Mouse (Mus musculus) olfactory bulb, adult 2 months (tissue): ENCODE results near the gene Cryzl2. TPM values are rescaled to one million over a fixed set of nuclear protein-coding genes. Genes with fewer than 3 reads are reported as not detected.

Source experiments
- H3K27ac ChIP-seq: fragments of 200-500 bp; 2 replicates; pipeline ENCODE4 v1.5.1; 2012; ENCODE audit warnings: low read depth, low read length; ENCODE audit not compliant: insufficient read depth
- H3K4me1 ChIP-seq: fragments of 200-500 bp; 2 replicates; pipeline ENCODE4 v1.6.1; 2012; ENCODE audit warnings: low read length; ENCODE audit not compliant: control insufficient read depth, insufficient read depth
- H3K4me3 ChIP-seq: fragments of 200-500 bp; 2 replicates; pipeline ENCODE4 v1.5.1; 2012; ENCODE audit warnings: mild to moderate bottlenecking, low read depth, low read length, moderate library complexity; ENCODE audit not compliant: insufficient read depth
- CTCF ChIP-seq: fragments of 200-500 bp; IDR thresholded peaks from 2 replicates; pipeline ENCODE4 v1.5.1; 2012; ENCODE audit warnings: low read depth, mild to moderate bottlenecking, low read length, moderate library complexity; ENCODE audit not compliant: insufficient read depth
- POLR2A ChIP-seq: fragments of 200-500 bp; IDR thresholded peaks from 2 replicates; pipeline ENCODE4 v1.6.1; 2012; ENCODE audit warnings: mild to moderate bottlenecking, low read depth, low read length, moderate library complexity; ENCODE audit not compliant: insufficient read depth
- WGBS: fragments of 180-500 bp; shearing (Covaris S2); methylation state at CpG from one replicate; pipeline ENCODE4 v1.1.7; 2018; 5-methylcytosine and 5-hydroxymethylcytosine counted together
- polyA plus RNA-seq: library from polyadenylated mRNA; stranded (reverse); fragments of >200 nt; gene quantifications from 2 replicates; pipeline ENCODE4 v1.2.4, GENCODE M21; 2012; ENCODE audit warnings: low replicate concordance; ENCODE audit not compliant: missing spikeins, insufficient read depth, insufficient read length

Gene Cryzl2
- polyA plus RNA-seq, 1 experiment, result not detected

DNA sequence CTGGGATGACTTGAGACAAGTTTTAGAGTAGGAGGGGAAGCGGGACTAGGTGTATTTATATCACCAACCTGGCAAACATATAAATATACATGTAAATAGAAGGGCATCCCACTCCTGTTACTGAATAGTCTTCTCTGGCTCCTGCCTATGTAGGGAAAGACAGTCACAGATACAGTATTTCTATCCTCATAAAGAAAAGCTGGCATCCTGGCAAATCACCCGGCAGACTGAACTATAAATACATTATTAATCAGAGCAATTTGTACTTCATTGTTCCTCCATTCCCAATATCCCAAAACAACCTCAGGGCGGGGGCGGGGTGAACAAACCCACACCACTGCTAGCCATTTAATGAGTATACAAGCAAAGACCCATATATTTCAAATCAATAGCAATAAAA is 19.3 kb upstream of the Cryzl2 start:
- 0 out of 2 replicates have a peak overlapping the region, but pooled peaks have one; percentile 27 for H3K27ac ChIP-seq
- no peak overlapping the region for H3K4me3 ChIP-seq
- H3K4me1 ChIP-seq, result peaks cover 17% of the 10 kb centered on the region
- TF ChIP-seq CTCF, result no peak
- TF ChIP-seq POLR2A, result no peak
- 62% methylated on average over 4 of the region's 4 CpGs for WGBS

DNA sequence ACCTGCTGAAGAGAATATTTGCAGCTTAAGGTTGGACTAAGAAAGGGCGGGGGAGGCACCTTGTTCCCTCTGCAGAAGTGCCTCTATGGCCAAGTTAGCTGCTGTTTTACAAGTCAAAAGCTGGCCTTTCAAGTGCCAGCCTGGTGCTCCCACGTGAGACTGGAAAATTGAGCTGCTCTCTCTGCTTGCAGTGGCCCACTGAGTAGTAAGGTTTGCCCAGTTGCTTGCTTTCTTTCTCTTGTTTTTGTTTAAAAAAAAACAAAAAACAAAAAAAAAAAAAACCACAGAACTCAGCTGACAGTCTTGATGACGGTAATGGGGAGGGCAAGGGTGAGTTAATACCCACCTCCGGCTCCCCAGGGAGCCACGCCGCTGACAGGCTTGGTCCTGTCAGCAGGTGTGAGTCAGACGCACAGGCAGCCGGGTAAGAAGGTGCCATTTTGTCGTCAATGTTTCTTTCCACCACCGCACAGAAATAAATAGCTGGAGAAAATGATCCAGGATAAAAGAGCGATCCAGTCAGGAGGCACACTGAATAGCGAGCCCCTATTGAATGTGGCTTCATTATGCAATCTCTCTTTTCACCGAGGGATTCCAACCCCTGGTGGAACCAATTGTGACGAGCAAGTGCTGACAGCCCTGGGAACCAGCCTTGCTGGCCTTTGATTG is 18.3 kb upstream of the Cryzl2 start:
- H3K27ac ChIP-seq, result peak overlapping the region; percentile 82
- WGBS, result 22% methylated on average over 14 of the region's 14 CpGs
- TF ChIP-seq CTCF (no peak), POLR2A (no peak)
- H3K4me1 ChIP-seq, result peaks cover 16% of the 10 kb centered on the region
- H3K4me3 ChIP-seq, result no peak overlapping the region

DNA sequence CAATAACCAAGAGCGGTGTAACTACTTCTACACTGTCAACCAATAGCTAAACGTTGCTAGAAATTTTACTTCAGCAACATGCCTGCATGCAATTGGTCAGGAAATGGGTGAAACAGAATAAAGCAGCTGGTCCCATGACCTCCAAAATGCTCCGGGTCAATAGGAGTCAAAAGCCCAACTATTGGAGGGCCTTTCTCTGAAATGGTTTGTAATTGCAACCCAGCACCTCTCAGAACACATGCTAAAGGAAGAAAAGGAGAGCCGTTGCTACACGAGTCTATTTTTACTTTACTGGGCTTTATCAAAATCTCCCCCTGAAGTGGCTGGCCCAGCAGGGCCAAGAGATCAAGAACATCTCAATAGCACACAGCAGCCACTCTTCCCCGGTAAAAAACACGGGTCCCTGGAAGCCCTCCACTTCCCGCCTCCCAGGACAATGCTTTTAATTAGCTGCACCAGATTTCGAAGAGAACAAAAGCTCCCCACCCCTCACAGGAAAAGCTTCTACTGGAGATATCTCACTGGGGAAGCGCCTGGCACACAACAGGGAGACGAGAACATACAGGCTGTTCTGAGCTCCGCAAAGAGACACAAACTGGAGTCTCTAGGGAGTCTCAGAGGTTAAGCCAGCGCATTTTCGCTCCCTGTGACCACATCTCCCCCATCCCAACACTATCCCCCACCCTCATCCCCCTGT is 15.2 kb upstream of the Cryzl2 start:
- no peak overlapping the region for H3K4me3 ChIP-seq
- 33% methylated on average over 14 of the region's 14 CpGs for WGBS
- peak overlapping the region; percentile 29; the same call in 1 of the 2 replicates for H3K27ac ChIP-seq
- no peak for TF ChIP-seq CTCF
- no peak for TF ChIP-seq POLR2A
- H3K4me1 ChIP-seq, result peaks cover 16% of the 10 kb centered on the region

DNA sequence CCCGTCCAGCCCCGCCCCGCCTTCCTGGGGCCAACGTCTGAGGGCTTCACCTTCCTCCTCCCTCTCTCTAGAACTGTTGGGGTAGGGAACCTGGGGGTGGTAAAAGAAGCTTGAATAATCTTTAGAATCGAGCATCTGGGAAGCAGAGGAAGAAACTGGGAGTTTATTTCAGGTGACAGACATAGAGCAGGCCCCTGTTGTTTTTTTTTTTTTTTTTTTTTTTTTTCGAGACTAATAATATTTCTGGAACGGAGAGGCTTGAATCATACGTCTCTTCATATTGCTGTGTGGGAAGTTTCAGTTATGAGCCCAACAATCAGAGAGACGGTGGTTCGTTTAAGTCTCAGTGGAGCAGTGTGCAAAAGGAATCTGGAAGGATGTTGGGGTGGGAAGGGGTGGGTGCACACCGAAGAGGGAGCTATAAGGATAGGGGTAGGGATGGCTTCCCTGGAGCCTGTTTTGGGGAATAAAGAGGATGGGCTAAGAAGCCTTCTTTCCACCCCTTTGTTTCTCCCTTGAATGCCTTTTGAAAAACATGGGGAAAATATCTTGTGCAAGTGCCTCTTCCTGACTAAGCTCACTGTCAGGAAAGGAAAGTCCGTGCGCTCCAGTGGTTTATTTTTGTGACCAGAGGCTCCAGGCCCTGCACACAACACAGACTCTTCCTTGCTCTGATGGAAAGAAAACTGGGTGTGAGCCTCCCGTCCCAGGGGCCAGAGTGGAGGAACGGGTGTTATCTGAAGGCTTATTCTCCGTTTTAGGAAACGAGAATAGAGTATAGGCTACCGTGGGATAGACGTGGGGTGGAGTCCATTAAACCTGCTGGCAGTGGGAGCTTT is 14.4 kb upstream of the Cryzl2 start:
- no peak overlapping the region for H3K4me3 ChIP-seq
- TF ChIP-seq CTCF (no peak), POLR2A (no peak)
- peaks cover 18% of the 10 kb centered on the region for H3K4me1 ChIP-seq
- peak overlapping the region; percentile 19; the same call in 1 of the 2 replicates for H3K27ac ChIP-seq
- 40% methylated on average over 19 of the region's 19 CpGs for WGBS

DNA sequence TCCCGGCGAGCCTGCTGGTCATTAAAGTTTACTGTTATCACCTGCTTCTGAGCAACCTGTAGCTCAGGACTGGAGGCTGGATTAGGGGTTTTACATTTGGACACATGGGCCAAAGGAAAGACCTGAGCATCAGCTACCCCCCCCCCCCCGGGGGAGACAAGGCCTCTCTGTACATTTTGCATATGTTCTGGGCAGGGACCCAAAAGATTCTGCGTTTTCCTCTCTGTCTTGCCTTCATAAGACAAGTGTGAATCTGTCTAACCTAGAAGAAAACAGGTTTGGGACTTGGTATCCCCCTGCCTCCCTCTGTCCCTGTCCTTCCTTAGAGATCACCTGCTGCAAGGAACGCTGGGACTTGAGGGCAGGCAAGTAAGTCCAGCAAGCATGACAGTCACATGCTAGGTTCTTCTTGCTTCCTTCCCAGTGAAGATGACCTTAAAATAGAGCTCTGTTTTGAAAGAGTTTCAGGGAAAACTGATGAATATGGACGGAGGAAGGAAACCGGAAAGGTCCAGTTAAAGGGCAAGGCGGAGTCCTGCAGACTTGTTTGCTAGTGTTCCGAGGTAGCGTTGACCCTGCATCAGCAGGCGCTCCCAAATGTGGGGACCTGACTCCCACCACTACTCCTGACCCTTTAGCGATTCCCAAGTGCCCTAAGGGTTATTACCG is 13.6 kb upstream of the Cryzl2 start:
- no peak for TF ChIP-seq CTCF
- no peak for TF ChIP-seq POLR2A
- 0 out of 2 replicates have a peak overlapping the region, but pooled peaks have one; percentile 19 for H3K27ac ChIP-seq

DNA sequence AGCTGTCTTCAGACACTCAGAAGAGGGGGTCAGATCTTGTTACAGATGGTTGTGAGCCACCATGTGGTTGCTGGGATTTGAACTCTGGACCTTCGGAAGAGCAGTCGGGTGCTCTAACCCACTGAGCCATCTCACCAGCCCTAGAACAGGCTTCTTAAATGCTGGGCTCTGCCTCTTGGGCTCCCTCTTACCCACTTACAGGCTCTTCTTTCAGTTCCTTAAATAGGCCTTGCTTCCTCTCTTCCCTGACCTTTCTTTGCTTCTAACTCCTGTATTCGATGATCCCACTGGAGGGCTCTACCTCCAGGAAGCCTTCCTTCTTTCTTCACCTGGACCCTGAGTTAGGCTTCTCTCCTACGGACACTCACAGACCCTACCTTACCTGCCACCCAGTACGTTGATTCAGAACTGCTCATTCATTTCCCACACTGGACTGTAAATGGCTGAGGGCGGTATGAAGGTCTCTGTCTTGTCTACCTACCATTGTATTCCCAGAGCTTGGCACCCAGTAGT is 12.9 kb upstream of the Cryzl2 start:
- Histone ChIP-seq H3K4me1 (peaks cover 23% of the 10 kb centered on the region), H3K4me3 (no peak overlapping the region), H3K27ac (no peak overlapping the region)
- TF ChIP-seq POLR2A (no peak), CTCF (no peak)
- whole genome bisulfite sequencing, result 96% methylated on average over 6 of the region's 6 CpGs

More for the DNA sequence above, 13.6 kb upstream of the Cryzl2 start:
- Histone ChIP-seq H3K4me3 (no peak overlapping the region), H3K4me1 (peaks cover 21% of the 10 kb centered on the region)
- 83% methylated on average over 13 of the region's 13 CpGs for WGBS

DNA sequence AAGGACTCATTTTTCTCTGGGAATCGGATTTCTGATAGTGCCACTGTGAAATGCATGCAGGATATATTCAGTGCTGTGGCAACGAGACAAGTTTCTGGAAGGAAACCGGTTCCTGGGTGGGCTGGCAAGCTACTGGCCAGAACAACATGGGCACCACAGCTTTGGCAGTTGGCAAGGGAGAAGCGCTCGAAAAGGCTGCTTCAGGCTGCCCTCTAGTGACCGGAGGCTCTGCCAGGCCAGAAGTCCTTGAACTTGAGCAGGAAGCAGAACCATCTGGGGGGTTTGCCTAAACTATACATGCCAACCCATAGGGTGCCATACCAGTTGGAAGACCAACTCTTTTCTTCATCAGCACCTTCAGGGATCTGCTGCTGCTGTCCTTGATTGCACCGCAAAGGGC is 12.1 kb upstream of the Cryzl2 start:
- peak; percentile 52 for TF ChIP-seq CTCF
- no peak for TF ChIP-seq POLR2A
- WGBS, result 61% methylated on average over 7 of the region's 7 CpGs
- no peak overlapping the region for H3K27ac ChIP-seq
- H3K4me3 ChIP-seq, result no peak overlapping the region
- peaks cover 22% of the 10 kb centered on the region for H3K4me1 ChIP-seq

DNA sequence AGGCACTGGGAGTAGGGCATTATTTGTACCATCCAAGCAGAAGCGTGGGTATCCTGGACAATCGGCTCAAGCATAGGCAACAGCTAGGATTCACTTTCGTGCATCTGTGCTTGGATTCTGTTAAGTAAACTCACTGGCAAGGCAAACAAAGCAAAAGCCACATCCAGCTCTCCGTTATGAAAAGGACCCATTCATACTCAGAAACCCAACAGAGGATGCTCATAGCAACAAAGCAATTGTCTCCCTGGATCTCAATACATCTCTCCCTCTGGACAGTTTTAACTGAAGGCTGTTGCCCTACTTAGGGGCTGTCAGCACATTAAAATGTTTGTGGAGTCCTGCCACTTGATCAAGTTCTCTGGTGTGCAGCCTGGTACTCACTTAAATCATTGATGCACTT is 11.2 kb upstream of the Cryzl2 start:
- TF ChIP-seq CTCF, result no peak
- TF ChIP-seq POLR2A, result no peak
- 58% methylated on average over 4 of the region's 4 CpGs for WGBS
- Histone ChIP-seq H3K27ac (no peak overlapping the region), H3K4me1 (peaks cover 22% of the 10 kb centered on the region), H3K4me3 (no peak overlapping the region)
